Mouse (Mus musculus) retina, embryonic 14.5 days (tissue): ENCODE results near the gene Acsl5.
A peak's percentile ranks its signal among the peaks of the same experiment; 100 is the strongest.

ENCODE experiments used
- DNase-seq: peaks from one replicate; pipeline ENCODE4 v3.0.0-alpha.2; 2015; ENCODE audit warnings: low spot score

The Acsl5 gene

DNA sequence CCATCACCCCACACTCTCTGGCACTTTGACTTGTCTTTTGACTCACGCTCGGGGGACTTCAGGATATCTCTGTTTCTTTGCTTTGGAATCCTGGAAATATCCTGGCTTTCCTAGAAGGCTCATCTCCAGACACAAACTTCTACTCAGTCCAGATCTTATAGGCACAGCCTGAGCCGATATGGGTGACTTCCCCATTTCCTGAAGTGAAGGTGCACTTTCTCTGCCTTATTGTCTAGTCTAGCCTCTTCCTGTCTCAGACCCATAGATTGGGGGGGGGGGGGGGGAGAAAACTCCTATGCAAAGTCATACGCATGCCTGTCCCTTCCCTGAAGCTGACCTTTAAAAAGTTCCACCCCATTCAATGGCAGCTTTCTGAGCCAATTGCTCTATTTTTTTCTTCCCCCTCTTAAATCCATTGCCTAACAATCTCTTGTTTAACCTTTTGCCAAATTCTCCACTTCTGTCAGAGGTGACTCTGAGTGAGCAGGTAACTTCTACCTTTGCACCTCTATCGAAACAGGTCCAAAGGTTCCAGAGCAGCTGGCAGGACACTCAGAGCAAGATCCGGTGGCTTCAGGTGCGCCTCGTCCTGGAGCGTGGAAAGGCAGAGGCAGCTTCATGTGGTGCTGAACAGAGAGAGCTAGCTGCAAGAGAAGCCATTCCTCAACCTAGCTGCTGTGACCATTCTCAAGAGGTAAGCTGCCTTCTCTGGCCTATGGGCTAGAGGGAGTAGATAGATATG lies at the start of gene Acsl5:
Gene Acsl5, plus strand, starts transcription at position 556 of the 742 bp plus-strand sequence.
- DNase-seq, result no peak

DNA sequence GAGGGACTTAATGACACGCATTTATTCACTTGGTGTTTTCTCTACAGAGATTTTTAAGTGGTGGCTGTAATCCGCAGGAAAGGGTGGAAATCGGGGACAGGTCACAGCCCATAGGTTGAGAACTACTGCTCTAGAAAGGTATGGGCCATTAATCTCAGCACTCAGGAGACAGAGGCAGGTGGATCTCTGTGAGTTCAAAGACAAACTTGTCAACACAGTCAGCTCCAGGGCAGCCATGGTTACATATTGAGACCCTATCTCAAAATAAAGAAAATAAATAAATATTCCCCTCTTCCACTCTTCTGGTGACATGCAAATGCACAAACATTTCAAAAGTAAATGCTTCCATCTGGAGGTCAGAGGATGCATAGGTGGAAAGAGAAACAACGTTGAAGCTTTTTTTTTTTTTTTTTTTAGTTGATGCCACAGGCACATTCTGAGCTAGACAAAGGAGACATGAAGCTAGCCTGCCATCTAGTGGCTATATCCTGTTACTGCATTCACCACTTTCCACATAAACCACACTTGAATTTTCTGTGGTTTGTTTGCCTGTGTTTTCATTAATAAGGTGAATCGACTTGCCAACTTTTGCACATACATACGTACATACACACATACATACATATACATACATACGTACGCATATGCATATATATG lies 45.1 kb upstream of the Acsl5 start:
- peak; percentile 89 for DNase-seq

DNA sequence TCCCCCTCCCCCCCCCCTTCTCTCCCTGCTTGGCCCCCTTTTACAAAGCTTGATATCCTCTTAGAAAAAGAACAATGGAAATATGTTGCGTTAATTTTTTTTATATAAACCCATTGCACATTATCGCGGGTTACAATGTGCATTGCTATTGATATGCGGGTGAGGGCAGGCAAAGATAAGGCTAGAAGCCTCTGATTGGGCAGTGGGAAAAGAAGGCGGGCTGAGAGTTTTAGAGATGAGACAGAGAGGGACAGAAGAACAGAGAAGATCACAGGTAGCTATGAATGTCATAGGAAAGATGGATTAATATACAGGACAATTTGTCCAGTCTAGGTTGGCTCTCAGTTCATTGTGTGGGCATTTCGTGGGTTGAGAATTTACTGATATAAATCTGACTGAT lies 44.5 kb upstream of the Acsl5 start:
- DNase-seq, result no peak

DNA sequence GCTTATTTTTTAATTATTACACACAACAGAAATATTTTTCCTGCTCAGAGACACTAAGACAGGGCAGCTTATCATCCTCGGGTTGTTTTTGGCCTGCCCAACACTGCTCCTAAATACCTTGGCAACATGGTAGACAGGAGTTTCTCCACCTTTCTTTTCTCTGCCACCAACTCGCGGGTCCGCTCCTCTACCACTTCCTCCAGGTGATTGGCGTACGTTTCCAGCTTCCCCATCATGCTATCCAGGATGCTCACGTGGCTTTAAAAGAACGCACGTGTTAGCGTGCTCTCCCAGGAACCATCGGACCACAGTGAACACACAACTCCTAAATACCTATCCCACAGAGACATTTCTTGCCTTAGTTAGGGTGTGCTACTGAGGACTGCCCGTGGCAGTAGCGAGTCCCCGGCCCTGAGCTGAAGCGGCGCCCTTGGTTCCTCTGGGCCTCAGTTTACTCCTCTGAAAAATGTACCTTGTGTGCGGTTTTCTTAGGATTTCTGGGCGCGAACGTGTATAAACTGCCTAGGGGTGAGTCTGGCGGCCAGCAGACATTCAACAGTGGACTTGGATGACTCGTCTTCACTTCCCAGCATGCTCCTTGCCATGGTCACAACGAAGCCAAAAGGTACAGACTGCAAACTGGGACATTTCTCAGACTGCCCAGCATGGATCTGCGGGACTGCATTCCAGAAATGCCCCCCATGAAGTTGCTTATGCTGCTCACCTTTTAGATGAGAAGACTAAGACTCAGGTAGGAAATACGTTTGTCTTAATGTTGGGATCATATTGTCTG lies 43.8 kb upstream of the Acsl5 start:
- no peak for DNase-seq

DNA sequence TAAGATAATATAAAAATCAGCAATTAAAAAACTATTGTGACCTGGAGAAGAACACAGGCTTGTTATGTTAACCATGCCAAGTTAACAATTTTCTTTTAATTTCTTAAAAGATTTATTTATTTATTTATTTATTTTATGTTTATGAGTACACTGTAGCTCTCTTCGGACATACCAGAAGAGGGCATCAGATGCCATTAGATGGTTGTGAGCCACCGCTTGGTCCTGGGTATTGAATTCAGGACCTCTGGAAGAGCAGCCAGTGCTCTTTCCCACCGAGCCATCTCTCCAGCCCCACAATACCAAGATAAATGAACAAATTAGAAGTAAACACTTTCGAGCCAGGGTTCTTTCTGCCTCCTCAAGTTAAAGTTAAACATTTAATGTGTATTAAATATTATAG lies 43.1 kb upstream of the Acsl5 start:
- no peak for DNase-seq

DNA sequence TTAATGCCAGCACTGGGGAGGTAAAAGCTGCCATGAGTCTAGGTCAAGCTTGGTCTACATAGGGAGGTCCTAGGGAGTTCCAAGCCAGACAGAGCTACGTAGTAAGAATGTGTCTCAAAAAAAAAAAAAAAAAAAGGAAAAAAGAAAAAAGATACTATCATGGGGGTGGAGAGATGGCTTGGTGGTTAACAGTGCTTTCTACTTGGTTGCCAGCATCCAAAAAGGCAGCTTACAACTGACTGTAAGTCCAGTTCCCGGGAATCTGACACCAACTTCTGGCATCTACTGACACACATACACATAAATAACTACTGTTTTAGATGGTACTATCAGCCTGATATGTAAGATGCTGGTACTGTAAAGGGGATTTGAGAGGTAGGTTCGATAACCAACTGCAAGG lies 42.7 kb upstream of the Acsl5 start:
- no peak for DNase-seq

DNA sequence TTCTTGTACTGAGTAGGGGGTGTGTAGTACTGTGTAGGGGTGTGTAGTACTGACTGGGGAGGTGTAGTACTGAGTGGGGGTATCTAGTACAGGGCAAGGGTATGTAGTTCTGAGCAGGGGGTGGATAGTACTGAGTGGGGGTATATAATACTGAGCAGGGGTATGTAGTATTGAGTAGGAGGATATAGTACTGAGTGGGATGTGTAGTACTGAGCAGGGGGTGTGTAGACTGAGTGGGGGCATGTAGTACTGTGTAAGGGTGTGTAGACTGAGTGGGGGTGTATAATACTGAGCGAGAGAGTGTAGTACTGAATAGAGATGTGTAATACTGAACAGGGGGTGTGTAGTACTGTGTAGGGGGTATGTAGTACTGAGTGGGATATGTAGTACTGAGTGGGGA lies 40.0 kb upstream of the Acsl5 start:
- DNase-seq, result no peak

DNA sequence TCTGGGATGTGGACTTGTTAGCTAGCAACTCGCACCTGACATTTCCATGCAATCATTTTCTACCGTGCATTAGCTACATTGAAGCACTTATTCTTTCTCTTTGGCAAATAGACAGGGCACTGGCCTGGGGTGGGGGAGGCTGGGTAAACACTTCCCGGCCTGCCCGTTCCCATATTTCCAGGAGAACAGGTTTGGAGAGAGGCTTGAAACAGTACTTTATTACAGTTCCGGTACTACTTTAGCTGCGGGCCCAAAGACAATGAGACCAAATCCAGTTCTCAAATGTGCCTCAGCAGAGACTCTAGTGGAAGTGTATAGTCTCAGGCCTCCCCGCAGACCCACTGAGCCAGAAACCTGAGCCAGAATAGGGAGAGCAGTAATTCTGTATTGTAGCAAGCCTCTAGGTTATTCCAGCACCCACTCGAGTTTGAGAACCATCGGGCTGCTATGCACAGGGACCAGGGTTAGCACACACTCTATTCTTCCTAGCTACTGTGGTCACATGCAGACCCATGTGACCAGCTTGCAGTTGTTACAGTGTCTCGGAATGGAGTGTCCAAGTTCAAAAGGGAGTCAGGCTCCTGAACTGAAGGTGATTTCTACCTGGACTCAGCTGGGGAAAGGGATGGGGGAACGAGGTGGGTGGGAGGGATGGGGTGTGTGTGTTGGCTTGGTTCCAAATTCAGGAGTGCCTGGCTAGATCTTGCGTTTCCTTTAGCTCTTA lies 38.0 kb upstream of the Acsl5 start:
- no peak for DNase-seq

DNA sequence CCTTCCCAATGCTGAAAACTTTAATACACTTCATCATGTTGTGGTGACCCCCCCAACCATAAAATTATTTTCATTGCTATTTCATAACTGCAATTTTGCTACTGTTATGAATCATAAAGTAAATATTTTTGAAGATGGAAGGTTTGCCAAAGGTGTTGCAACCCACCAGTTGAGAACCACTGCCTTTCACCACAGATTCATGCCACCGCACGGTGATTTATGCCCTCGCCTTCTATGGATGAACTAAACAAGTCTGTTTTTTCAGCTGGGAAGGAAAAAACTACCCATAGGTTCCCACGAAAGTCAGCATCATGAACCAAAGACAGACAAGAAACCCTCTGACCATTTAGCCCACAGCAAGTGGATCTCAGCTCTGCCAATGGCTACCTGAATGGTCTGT lies 34.9 kb upstream of the Acsl5 start:
- DNase-seq, result no peak

DNA sequence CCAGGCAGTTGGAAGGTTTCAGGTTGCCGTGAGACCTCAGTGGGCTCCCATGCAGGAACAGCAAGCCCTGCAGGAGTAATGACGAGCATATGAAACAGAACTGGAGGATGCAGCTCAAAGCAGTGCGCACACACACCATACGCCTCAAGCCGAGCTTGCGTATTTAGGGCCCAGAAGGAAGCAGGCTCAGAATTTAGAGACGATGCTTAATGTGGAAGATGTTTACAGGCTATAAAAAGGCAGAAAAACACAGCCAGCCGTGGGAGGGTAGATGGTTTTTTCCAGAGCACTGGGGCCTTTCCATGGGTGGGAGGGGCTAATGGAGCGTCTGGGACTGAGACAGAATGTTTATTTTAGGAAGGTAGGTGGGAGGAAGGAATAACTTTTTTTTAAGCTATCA lies 34.4 kb upstream of the Acsl5 start:
- no peak for DNase-seq

DNA sequence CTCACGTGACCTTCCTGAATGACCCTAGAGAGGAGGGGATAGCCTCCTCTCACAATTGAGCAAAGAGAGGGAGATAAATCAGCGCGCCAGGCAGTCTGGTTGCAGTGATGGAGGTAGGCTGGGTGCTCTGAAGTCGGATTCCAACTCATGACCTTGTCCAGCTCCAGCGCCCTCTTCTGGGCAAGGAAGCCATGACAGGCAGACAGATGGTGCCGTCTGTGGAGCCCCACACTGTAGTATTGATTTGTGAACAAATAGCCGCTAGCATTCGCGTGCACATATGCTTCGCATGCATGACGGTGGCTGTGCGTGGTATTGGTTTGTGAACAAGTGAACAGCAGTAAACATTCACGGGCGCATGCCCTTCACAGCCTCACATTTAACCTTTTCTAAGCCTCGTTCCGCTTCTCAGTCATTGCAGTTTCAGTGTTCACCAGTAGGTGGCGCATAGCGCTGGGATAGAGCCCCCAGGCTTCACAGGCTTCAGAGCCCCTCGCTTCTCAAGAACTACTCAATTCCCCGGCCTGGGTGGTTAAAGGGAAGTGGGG lies 33.5 kb upstream of the Acsl5 start:
- peak; percentile 97 for DNase-seq

DNA sequence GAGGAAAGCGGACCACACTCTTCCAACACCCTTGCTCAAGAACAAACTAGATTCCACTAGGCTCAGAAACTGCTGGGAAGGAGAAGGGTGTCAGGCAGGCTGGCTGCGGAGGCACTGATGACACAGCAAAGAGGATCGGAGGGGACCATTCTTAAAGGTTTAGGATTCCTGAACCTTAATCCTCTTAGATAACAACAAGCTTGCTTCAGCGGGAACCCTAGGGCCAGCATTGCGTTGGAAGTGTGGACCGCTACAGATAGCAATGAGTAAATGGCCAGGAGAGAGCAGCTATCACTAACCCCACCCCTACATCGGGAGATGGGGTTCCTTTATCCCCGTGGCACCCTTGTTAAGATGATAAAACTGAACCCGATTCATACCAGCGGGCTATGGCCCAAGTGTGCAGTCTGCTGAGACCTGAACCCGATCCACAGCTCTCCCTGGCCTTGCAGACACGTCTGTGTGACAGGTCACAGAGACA lies 33.0 kb upstream of the Acsl5 start:
- no peak for DNase-seq

DNA sequence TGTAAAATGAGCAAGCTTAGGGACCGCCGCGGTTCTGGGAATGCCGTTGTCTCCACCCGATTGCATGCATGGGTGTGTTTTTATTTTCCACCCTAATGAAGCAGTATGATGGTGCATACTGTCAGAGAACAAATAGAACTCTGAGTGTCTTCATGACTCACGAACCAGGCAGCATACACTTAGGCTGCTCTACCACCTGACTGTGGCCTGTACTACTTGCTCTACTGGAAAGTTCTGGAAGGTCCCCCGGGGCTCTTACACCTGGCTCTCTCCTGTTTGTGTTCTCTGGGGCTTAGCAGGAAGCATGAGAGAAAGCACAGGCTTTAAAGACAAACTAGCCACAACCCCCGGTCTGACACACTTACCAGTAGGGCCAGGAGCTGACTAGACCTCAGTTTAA lies 32.4 kb upstream of the Acsl5 start:
- DNase-seq, result no peak

DNA sequence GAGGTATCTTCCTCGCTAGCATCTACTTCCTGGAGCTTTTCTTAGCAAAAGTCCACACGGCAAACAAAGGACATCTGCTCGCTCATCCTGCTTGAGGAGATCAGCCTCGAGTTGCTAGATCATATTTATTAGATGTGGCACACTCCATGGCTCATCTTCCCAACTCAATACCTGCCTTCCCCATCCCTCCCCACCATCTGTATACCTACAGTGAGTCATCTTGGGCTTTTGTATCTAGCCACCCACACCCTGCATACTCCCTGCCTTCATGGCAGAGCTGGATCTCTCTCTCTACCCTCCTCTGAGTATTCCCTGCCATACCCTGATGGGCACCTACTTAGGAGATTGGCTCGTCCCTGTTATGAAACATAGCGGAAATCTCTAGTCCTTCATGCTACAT lies 30.5 kb upstream of the Acsl5 start:
- no peak for DNase-seq

DNA sequence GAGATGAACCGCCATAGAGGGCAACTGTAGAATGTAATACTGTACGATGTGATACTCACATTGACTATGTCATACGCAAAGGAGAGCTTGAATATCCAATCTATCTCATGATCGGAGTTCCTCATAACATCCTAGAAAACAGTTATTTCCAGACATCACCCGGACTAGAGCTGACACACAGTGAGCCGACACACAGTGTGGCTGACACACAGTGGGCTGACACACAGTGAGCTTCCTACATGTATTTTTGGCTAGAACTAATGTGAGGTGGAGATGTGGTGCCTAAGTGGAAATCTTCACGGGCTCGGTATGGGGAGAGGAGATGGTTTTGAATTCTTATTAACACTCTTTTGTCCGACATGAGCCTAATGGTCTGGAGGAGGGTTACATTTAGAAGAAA lies 29.5 kb upstream of the Acsl5 start:
- no peak for DNase-seq

DNA sequence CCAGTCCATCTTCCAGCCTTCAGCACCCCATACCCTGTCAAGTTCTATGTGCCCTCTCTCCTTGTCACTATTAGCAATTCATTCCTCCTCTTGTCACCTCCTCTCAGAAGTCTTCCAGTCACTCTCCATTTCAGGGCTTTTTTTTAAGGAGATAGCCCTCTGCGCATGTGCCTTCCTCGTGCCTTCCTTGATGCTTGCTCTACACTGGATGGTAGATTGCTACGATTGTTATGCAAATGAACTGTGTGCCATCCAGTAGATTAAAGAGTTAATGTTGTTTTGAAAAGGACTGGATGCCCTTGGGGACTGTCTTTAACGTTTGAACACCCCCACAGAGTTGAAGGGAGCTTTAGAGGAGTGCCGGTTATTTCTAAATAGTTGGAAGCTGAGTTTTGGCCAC lies 25.1 kb upstream of the Acsl5 start:
- no peak for DNase-seq

DNA sequence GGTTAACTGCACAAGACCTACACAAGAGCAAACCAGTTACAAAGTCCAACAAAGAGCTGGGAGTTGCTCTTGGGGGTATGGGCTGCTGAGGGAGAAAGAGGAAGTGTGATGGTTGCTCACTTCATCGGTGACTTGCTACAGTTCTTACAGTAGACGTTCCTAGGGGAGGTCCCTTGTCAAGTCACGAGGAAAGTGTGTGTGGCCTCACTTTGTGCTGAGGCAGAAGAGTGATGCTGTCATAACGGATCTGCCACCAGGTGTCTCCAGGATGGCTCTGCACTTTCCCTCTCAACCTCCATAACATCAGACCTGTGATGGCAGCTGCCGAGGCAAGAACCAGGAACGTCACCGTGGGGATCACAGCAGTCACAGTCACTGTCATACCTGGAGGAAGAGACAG lies 24.6 kb upstream of the Acsl5 start:
- DNase-seq, result no peak

DNA sequence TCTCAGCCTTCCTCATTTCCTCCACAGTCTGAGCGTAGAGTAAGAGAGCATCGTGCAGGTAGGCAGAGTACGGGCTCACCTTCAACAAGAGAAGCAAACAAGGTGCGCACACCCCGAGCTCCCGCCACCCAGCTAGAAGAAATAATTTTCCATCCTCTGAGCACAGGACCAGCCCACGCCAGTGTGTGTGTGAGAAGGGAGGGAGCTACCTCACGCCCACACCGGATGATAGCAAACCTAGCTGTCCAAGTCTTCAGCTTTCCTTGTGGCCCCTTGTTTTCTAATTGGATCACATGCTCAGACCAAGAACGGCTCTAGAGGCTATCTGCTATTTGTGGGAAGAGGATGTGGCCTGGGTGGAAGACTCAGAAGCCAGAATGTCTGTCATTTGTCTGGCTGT lies 20.7 kb upstream of the Acsl5 start:
- no peak for DNase-seq

DNA sequence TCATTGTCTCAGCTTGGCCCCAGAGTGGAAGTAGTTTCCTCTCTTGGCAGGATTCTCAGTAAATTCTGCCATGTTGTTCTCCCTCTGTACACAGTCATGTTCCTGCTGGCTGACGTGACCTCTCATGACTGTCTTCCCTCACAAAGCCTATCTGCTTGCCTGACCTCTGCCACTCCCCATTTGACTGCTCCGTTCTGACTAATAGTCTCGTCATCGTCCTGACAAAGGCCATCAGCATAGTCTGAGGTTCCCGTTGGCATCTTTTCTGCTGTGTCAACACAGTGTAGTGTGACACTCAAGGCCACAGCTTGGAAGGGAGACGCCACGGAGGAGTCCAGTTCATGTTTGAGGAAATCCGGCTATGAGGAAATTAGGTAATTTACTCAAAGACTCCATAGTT lies 19.6 kb upstream of the Acsl5 start:
- no peak for DNase-seq

DNA sequence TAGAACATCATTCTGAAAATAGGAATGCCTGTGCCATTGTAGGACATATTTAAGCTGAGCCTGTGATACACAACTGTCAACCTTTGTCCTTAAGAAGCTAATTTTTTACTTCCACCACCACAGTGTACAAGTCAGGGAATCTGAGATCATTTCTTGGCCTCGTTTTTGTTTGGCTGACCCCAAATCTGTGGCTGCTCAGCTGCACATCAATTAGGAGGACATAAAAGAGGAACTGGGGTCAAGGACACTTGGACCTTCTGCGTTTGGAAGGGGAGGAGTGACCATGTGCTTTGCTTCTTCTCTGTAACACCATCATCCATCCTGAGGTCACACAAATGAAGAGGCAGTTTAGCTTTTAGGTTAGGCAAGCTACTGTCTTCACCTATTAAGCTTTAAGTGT lies 15.7 kb upstream of the Acsl5 start:
- DNase-seq, result no peak

DNA sequence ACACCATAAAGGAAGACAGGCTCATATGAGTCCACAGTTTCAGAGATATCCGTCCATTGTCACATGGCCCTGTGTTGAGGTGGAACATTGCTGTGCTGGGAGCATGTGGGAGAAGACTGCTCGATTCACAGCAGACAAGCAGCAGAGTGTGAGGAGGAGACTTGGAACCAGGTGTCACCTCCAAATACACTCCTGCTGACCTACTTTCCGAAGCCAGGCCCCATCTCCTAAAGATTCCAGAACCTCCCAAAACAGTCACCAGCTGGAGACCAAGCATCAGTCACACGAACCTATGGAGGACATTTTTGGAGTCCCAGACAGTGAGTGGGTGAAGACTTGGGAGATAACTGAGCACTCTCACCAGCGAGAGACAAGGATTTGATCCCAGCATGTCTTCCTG lies 15.2 kb upstream of the Acsl5 start:
- DNase-seq, result no peak

DNA sequence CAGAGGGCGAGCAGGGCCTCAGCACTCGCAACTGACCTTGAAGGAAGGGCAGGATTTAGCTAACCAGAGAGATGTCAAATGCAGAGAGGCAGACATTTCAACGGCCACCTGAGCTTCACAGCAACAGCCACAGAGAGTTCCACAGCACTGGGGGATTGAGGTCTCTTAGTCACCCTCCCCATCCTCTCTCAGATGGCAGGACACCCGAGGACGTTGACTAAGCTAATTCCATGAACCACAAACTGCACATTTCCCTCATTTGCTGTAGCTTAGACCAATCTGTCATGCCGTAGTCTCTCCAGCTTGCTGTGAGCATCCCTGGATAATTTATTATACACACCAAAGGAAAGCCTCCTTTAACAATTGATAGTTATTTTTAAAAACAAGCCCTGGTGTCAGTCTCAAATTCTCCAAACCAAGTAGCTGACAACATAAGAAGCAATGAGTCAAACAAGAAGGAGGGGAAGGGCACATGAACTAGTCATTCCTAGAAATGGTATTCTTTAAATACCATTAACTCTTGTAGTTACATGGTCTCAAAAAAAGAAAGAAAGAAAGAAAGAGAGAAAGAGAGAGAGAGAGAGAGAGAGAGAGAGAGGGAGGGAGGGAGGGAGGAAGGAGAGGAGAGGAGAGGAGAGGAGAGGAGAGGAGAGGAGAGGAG lies 11.8 kb upstream of the Acsl5 start:
- no peak for DNase-seq
